Mouse (Mus musculus) olfactory bulb, adult 2 months (tissue): ENCODE data around the gene Reck.

Experiments used
- CTCF ChIP-seq: fragments of 200-500 bp; IDR thresholded peaks from 2 replicates; pipeline ENCODE4 v1.5.1; 2012; ENCODE audit warnings: low read depth, mild to moderate bottlenecking, low read length, moderate library complexity; ENCODE audit not compliant: insufficient read depth
- POLR2A ChIP-seq: fragments of 200-500 bp; IDR thresholded peaks from 2 replicates; pipeline ENCODE4 v1.6.1; 2012; ENCODE audit warnings: mild to moderate bottlenecking, low read depth, low read length, moderate library complexity; ENCODE audit not compliant: insufficient read depth

- TF ChIP-seq CTCF, result no peak
- TF ChIP-seq POLR2A, result no peak
These were observed 4.2 kb downstream of the Reck start for GRCm38 (mm10) chr4:43879566-43879965.
